Mouse (Mus musculus): ENCODE measurements around the gene Egln2. TPM values are rescaled to one million over a fixed set of nuclear protein-coding genes. Genes with fewer than 3 reads are reported as not detected.
A peak's percentile ranks its signal among the peaks of the same experiment; 100 is the strongest.

The Egln2 gene
- polyA plus RNA-seq, 1 experiment from 2014 or later = 97.8 TPM

GRCm38 (mm10) chr7:27156005-27156404, 10.6 kb downstream of the Egln2 start:
- Histone ChIP-seq H3K27ac (no peak overlapping the region), H3K27me3 (ENCODE audit: low read depth, poor library complexity, severe bottlenecking) (no peaks in the 10 kb centered on the region), H3K4me3 (no peak overlapping the region), H3K36me3 (peaks cover 45% of the 10 kb centered on the region), H3K4me1 (peaks cover 5% of the 10 kb centered on the region; the same call in 1 of the 2 replicates), H3K9me3 (replicated peaks) (no peaks in the 10 kb centered on the region)
- 80% methylated on average over 13 of the region's 13 CpGs for WGBS
- DNase-seq (ENCODE audit: low spot score) = no peak

DNA sequence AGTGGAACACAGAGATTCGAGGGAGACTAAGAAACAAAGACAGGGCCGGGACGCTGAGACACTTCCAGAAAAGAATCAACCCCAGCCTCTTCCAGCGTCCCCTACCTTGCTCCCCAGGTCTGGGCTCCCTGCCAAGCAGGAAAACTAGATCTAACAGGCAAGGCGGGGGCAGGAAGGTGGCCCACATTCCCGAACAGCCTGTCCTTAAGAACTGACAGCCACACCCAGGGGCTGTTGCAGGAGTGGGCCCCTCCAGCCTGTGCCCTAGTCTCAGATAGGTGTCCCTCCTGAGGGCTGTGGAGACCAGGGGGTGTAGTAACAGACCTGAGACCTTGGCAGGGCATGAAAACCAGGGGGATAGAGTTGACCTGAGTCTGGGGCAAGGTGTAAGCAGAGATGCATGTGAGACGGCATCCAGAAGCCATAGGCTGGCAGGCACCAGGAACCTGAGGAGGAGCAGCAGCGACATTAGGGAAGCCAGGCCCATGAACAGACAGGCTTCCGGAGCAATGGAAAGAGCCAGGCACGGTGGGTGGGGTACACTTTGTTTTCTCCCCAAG, 13.3 kb downstream of the Egln2 start, which contains the start of gene Cyp2t4:
TSS of gene Cyp2t4 (plus strand) at position 510 of the 560 bp plus-strand sequence.
- no peak within 1 kb of the TSS for H3K27ac ChIP-seq

GRCm38 (mm10) chr7:27136410-27136996, 30.1 kb downstream of the Egln2 start:
- Histone ChIP-seq H3K36me3 (no peaks in the 10 kb centered on the region), H3K9me3 (replicated peaks) (no peaks in the 10 kb centered on the region), H3K4me1 (no peaks in the 10 kb centered on the region), H3K27me3 (ENCODE audit: low read depth, poor library complexity, severe bottlenecking) (no peaks in the 10 kb centered on the region), H3K27ac (no peak overlapping the region), H3K4me3 (no peak overlapping the region)
- DNase-seq (ENCODE audit: low spot score) = no peak
- WGBS = 65% methylated on average over 8 of the region's 8 CpGs

More for the DNA sequence above, 13.3 kb downstream of the Egln2 start, which contains the start of gene Cyp2t4:
- no peak for DNase-seq (ENCODE audit: low spot score)
- H3K36me3 ChIP-seq = peaks cover 19% of the 10 kb centered on the region
- H3K4me1 ChIP-seq = no peaks in the 10 kb centered on the region
- no peaks in the 10 kb centered on the region for H3K27me3 ChIP-seq (ENCODE audit: low read depth, poor library complexity, severe bottlenecking)
- WGBS = 84% methylated on average over 10 of the region's 10 CpGs
- H3K4me3 ChIP-seq = no peak within 1 kb of the TSS
- H3K9me3 ChIP-seq (replicated peaks) = no peaks in the 10 kb centered on the region

GRCm38 (mm10) chr7:27133757-27134156, 32.8 kb downstream of the Egln2 start:
- Histone ChIP-seq H3K36me3 (no peaks in the 10 kb centered on the region), H3K9me3 (replicated peaks) (no peaks in the 10 kb centered on the region), H3K27ac (no peak overlapping the region), H3K4me3 (no peak overlapping the region), H3K27me3 (ENCODE audit: low read depth, poor library complexity, severe bottlenecking) (no peaks in the 10 kb centered on the region), H3K4me1 (no peaks in the 10 kb centered on the region)
- WGBS = 86% methylated on average over 4 of the region's 4 CpGs
- DNase-seq (ENCODE audit: low spot score) = no peak

- no peaks in the 10 kb centered on the region for H3K9me3 ChIP-seq (replicated peaks)
- no peaks in the 10 kb centered on the region for H3K27me3 ChIP-seq (ENCODE audit: low read depth, poor library complexity, severe bottlenecking)
- H3K36me3 ChIP-seq = no peaks in the 10 kb centered on the region
- H3K27ac ChIP-seq = no peak overlapping the region
- DNase-seq (ENCODE audit: low spot score) = no peak
- no peaks in the 10 kb centered on the region for H3K4me1 ChIP-seq
- no peak overlapping the region for H3K4me3 ChIP-seq
- 81% methylated on average over 12 of the region's 12 CpGs for WGBS
These were observed 33.4 kb downstream of the Egln2 start for GRCm38 (mm10) chr7:27133156-27133555.

GRCm38 (mm10) chr7:27132588-27132987, 34.0 kb downstream of the Egln2 start:
- Histone ChIP-seq H3K27me3 (ENCODE audit: low read depth, poor library complexity, severe bottlenecking) (no peaks in the 10 kb centered on the region), H3K27ac (no peak overlapping the region), H3K4me1 (no peaks in the 10 kb centered on the region), H3K4me3 (no peak overlapping the region), H3K36me3 (no peaks in the 10 kb centered on the region), H3K9me3 (replicated peaks) (no peaks in the 10 kb centered on the region)
- peak; percentile 75 for DNase-seq (ENCODE audit: low spot score)
- WGBS = 17% methylated on average over 10 of the region's 10 CpGs

DNA sequence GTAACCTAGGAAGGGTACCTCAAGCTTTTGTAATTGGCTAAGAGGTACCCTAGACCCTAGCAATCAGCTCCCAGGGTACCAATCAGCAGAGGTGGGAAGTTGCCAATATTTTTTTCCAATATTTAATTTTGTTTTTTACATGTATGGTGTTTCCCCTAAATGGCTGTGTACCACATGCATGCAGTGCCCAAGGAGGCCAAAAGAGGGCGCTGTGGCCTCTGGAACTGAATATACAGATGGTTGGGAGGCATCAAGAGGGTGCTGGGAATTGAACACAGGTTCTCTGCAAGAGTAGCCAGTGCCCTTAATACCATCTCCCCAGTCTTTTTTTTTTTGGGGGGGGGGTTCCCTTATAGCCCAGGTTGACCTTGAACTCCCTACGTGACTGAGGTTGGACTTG, 35.2 kb downstream of the Egln2 start:
- H3K9me3 ChIP-seq (replicated peaks) = no peaks in the 10 kb centered on the region
- 69% methylated on average over 2 of the region's 2 CpGs for WGBS
- H3K4me3 ChIP-seq = no peak overlapping the region
- H3K27me3 ChIP-seq (ENCODE audit: low read depth, poor library complexity, severe bottlenecking) = no peaks in the 10 kb centered on the region
- no peaks in the 10 kb centered on the region for H3K4me1 ChIP-seq
- DNase-seq (ENCODE audit: low spot score) = no peak
- H3K27ac ChIP-seq = no peak overlapping the region
- no peaks in the 10 kb centered on the region for H3K36me3 ChIP-seq

DNA sequence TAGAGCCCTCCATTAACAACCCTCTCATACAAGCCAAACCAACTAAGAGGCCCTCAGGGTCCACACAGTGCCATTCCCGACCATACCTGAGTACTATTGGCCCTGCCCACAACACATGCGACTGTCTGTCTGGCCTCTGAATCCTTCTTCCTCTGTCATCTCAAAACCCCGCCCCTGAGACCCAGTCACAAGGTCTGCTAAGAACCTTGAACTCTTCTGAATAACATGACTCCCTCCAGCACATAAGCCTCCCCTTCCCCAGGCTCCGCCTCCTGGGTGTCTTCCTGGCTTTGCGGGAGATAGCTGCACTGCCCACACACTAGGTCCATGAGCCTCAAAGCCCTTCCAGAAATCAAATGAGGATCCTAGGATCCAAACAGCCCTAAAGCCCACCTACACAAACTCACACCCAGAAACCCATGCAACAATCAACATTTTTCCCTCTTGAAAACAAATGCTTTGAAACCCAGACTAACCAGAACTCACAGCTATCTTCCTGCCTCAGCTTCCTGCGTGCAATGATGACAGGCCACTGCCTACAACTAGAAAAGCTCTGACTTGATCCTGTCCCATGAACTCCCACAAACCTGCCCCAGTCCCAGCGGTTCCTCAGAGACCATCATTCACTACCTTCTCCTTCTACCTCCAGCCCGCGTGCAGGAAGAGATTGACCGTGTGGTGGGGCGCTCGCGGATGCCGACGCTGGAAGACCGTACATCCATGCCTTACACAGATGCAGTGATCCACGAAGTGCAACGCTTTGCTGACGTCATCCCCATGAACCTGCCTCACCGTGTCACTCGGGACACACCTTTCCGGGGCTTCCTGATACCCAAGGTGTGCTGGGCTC, 35.9 kb downstream of the Egln2 start:
- no peak overlapping the region for H3K4me3 ChIP-seq
- no peak for DNase-seq (ENCODE audit: low spot score)
- 84% methylated on average over 22 of the region's 22 CpGs for whole genome bisulfite sequencing
- no peaks in the 10 kb centered on the region for H3K27me3 ChIP-seq (ENCODE audit: low read depth, poor library complexity, severe bottlenecking)
- H3K4me1 ChIP-seq = no peaks in the 10 kb centered on the region
- no peaks in the 10 kb centered on the region for H3K9me3 ChIP-seq (replicated peaks)
- no peaks in the 10 kb centered on the region for H3K36me3 ChIP-seq
- no peak overlapping the region for H3K27ac ChIP-seq

DNA sequence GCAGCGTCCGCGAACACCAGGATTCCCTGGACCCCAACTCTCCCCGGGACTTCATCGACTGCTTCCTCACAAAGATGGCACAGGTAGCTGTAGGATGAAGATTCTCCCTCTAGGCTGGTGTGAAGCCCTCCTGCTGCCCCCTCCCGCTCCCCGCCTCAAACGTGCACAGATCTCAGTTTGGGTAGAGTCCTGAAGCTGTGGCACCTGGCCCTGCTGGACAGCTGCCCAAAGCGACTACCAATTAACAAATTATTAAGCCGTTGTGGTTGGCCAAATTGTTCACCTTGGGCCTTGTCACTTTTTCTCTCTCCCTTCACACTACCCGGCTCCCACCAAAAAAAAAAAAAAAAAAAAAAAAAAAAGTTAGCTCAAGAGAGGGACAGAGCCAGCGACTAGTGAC, 36.8 kb downstream of the Egln2 start:
- Histone ChIP-seq H3K4me1 (no peaks in the 10 kb centered on the region), H3K36me3 (no peaks in the 10 kb centered on the region), H3K4me3 (no peak overlapping the region), H3K9me3 (replicated peaks) (no peaks in the 10 kb centered on the region), H3K27ac (no peak overlapping the region), H3K27me3 (ENCODE audit: low read depth, poor library complexity, severe bottlenecking) (no peaks in the 10 kb centered on the region)
- DNase-seq (ENCODE audit: low spot score) = no peak
- 87% methylated on average over 12 of the region's 12 CpGs for WGBS

- no peak for DNase-seq (ENCODE audit: low spot score)
- H3K9me3 ChIP-seq (replicated peaks) = no peaks in the 10 kb centered on the region
- no peaks in the 10 kb centered on the region for H3K4me1 ChIP-seq
- H3K4me3 ChIP-seq = no peak overlapping the region
- H3K27me3 ChIP-seq (ENCODE audit: low read depth, poor library complexity, severe bottlenecking) = no peaks in the 10 kb centered on the region
- no peak overlapping the region for H3K27ac ChIP-seq
- 90% methylated on average over 13 of the region's 13 CpGs for WGBS
- no peaks in the 10 kb centered on the region for H3K36me3 ChIP-seq
These were observed 37.7 kb downstream of the Egln2 start for GRCm38 (mm10) chr7:27128946-27129345.

DNA sequence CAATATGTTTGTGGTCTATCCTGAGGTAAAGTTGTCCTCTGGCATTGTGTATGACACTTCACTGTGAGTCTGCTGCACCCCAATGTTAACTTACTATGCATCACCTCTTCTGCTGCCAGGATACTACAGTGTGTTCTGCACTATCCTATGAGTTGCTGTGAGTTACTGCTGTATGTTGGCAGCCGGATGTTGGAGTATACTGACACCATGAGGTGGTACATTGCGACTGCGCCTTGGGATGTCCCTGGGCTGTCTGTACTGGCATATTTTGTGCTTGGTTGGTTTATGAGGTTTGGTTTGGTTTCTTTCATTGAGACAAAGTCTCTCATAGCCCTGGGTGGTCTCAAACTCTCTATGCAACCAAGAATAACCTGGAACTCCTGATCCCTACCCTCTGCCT, 38.4 kb downstream of the Egln2 start:
- no peaks in the 10 kb centered on the region for H3K9me3 ChIP-seq (replicated peaks)
- no peaks in the 10 kb centered on the region for H3K27me3 ChIP-seq (ENCODE audit: low read depth, poor library complexity, severe bottlenecking)
- no peak overlapping the region for H3K4me3 ChIP-seq
- 54% methylated on average over 3 of the region's 3 CpGs for WGBS
- no peaks in the 10 kb centered on the region for H3K36me3 ChIP-seq
- DNase-seq (ENCODE audit: low spot score) = no peak
- no peaks in the 10 kb centered on the region for H3K4me1 ChIP-seq
- no peak overlapping the region for H3K27ac ChIP-seq

GRCm38 (mm10) chr7:27124969-27125368, 41.6 kb downstream of the Egln2 start:
- no peak overlapping the region for H3K4me3 ChIP-seq
- no peaks in the 10 kb centered on the region for H3K27me3 ChIP-seq (ENCODE audit: low read depth, poor library complexity, severe bottlenecking)
- no peak overlapping the region for H3K27ac ChIP-seq
- 0 out of 2 replicates have a peak, but pooled peaks cover 2% of the 10 kb centered on the region for H3K4me1 ChIP-seq
- H3K9me3 ChIP-seq (replicated peaks) = no peaks in the 10 kb centered on the region
- H3K36me3 ChIP-seq = no peaks in the 10 kb centered on the region
- WGBS = 86% methylated on average over 4 of the region's 4 CpGs
- DNase-seq (ENCODE audit: low spot score) = no peak

- Histone ChIP-seq H3K4me3 (no peak overlapping the region), H3K9me3 (replicated peaks) (no peaks in the 10 kb centered on the region), H3K36me3 (no peaks in the 10 kb centered on the region), H3K27ac (no peak overlapping the region), H3K4me1 (0 out of 2 replicates have a peak, but pooled peaks cover 2% of the 10 kb centered on the region), H3K27me3 (ENCODE audit: low read depth, poor library complexity, severe bottlenecking) (no peaks in the 10 kb centered on the region)
- no peak for DNase-seq (ENCODE audit: low spot score)
- 79% methylated on average over 5 of the region's 5 CpGs for WGBS
These were observed 42.2 kb downstream of the Egln2 start for GRCm38 (mm10) chr7:27124305-27124832.
